Mouse (Mus musculus) brain, adult 10 weeks (tissue): ENCODE measurements around the gene Filip1. TPM values are rescaled to one million over a fixed set of nuclear protein-coding genes. Genes with fewer than 3 reads are reported as not detected.

Experiments used
- polyA plus RNA-seq: library from polyadenylated mRNA; stranded (reverse); fragments of 350-450 nt; fragmentation: Illumina TruSeq; extraction: RNeasy Lipid Tissue Mini Kit (QIAGEN cat#74804); gene quantifications from one replicate; pipeline ENCODE4 v1.2.3, GENCODE M21; 2015; ENCODE audit warnings: low read depth, low replicate concordance

The Filip1 gene
- polyA plus RNA-seq: 6.3 TPM

DNA sequence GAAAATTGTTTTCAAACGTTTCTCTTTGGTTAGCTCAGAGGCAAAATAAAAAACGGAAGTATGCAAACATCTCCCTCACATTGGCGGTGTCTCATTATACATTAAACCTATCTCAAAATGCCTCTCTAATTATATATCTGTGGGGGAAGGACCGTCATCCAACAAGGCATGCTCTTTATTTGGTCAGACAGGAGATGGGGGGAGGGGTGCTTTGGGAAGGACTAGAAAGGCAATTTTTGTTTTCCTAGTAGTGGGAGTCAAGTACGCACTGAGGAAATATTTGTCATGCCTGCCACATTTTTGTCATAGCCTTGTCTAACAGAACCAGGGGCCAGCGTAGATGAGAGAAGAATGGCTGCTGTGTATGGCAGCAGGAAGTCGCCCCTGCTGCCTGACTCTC lies at the start of gene Filip1:
Gene Filip1 (minus strand): TSS at position 101 of the 400 bp plus-strand sequence.

DNA sequence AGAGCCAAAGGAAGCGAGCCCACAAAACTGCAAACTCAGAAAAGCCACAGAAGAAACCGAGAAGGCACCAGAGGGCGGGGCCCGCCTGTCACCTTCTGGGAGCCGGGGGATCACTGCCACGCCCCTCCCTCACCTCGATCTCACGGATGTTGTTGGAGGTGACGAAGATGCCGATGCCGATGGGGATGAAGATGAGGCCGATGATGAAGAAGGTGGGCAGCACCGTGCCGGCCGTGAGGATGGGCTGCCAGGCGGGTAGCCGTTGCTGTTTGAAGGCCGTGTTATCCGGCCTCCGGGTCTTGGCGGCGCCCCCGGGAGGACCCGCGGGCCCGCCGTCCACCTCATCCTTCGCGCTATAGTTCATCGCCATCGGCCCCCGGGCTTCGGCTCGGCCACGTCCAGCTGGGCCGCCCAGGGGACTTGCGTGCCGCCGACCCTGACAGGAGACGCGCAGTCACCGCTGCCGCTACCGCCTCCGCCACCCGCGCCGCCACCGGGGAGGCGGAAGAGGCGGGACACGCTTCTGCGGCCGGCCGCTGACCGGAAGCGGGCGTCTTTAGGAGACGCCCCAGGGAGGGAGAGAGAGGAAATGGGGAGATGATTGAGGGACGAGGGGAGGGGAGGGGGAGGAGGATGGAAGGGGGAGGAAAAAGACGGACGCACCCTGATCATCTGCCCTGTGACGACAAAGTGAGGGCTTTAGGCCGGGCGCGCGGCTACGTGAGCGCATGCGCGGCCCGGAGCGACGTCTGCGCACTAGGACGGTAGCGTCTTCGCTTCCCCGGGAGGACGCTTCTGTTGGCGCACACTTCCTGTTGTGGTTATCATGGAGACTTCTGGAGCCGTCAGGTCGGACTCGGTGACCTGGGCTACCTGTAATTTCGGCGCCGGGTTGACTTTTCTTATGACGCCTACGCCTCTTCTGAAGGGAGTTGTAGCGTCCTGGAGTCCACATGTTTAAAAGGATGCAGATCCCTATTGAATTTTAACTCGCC lies 219.5 kb downstream of the Filip1 start, which contains the start of gene Tmem30a:
Gene Tmem30a (minus strand): TSS at position 667 of the 995 bp plus-strand sequence.

Other genes with a start within 250 kb of the Filip1 start
- 390 TPM for gene Tmem30a, start 219.3 kb downstream of the Filip1 start, polyA plus RNA-seq
- 67.9 TPM for gene Senp6, start 54.1 kb upstream of the Filip1 start, polyA plus RNA-seq
- gene Myo6, start 152.2 kb upstream of the Filip1 start, polyA plus RNA-seq: 59.1 TPM